Mouse (Mus musculus) ES-Bruce4 (cell line): ENCODE measurements around the gene Ppa1. TPM values are rescaled to one million over a fixed set of nuclear protein-coding genes. Genes with fewer than 3 reads are reported as not detected.
A peak's percentile ranks its signal among the peaks of the same experiment; 100 is the strongest.

Experiments used
- H3K27ac ChIP-seq: 2 replicates; pipeline ENCODE4 v1.5.1; 2012; ENCODE audit warnings: low read length, inconsistent platforms; ENCODE audit not compliant: insufficient read depth
- H3K27me3 ChIP-seq: 2 replicates; pipeline ENCODE4 v1.6.1; 2012; ENCODE audit warnings: mild to moderate bottlenecking, low read length, inconsistent platforms; ENCODE audit not compliant: control insufficient read depth, poor library complexity, insufficient read depth, severe bottlenecking
- H3K36me3 ChIP-seq: 2 replicates; pipeline ENCODE4 v1.6.1; 2012; ENCODE audit warnings: inconsistent platforms, mild to moderate bottlenecking, low read length, moderate library complexity; ENCODE audit not compliant: control insufficient read depth, poor library complexity, insufficient read depth, severe bottlenecking
- H3K4me1 ChIP-seq: one replicate; pipeline ENCODE4 v1.8.1; 2011; ENCODE audit warnings: low read length; ENCODE audit not compliant: control insufficient read depth, insufficient read depth
- H3K4me3 ChIP-seq: 2 replicates; pipeline ENCODE4 v1.5.1; 2011; ENCODE audit warnings: low read depth, mild to moderate bottlenecking, low read length
- H3K9ac ChIP-seq: 2 replicates; pipeline ENCODE4 v1.6.1; 2012; ENCODE audit warnings: low read depth, mild to moderate bottlenecking, inconsistent platforms; ENCODE audit not compliant: poor library complexity, severe bottlenecking
- H3K9me3 ChIP-seq: replicated peaks from 2 replicates; pipeline ENCODE4 v1.6.1; 2012; ENCODE audit warnings: mild to moderate bottlenecking, low read length, inconsistent platforms; ENCODE audit not compliant: control insufficient read depth, poor library complexity, insufficient read depth, severe bottlenecking
- CTCF ChIP-seq: IDR thresholded peaks from one replicate; pipeline ENCODE4 v1.8.1; 2011; ENCODE audit warnings: low read depth, low read length
- EP300 ChIP-seq: IDR thresholded peaks from 2 replicates; pipeline ENCODE4 v1.6.1; 2011; ENCODE audit warnings: low read depth, low read length; ENCODE audit not compliant: insufficient read depth
- POLR2A ChIP-seq: IDR thresholded peaks from one replicate; pipeline ENCODE4 v1.8.1; 2011; ENCODE audit warnings: low read length; ENCODE audit not compliant: insufficient read depth
- polyA plus RNA-seq: library from polyadenylated mRNA; stranded (reverse); fragments of >200 nt; gene quantifications from 2 replicates; pipeline ENCODE4 v1.2.4, GENCODE M21; 2011; ENCODE audit warnings: low read depth; ENCODE audit not compliant: missing spikeins, insufficient read depth, insufficient read length

The Ppa1 gene
- polyA plus RNA-seq, 1 experiment = 149 TPM

DNA sequence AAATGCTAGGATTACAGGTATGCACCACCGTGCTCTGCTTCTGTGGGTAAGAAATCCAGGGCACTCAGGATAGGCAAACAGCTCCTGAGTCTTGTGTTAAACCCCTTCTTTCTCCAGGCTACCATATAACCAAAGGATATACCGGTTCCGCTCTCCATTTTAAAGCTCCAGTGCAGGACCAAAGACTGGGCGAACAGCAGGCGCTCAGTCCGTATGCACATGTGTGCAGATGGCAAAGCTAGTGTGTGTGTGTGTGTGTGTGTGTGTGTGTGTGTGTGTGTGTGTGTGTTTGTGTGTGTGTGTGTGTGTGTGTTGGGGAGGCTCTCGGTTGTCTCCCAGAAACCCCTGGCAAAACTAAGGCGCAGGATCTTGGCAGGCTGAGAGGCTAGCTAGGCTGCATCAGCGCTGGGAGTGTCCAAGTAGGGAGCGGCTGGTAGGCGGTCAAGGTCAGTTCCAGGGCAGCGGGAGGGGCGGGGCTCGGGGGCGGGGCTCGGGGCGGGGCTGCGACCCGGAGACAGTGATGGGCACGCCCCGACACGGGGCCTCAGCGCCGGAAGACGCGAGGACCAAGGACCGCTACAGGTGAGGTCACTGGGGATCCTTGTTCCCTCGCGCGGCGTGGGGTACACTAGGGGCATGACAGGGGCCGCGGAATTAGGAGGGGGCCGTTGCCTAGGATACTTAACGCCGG is 66.6 kb downstream of the Ppa1 start, which contains the start of gene Aifm2:
Aifm2 (plus strand) TSS at position 493 of the 691 bp plus-strand sequence.
- Histone ChIP-seq H3K9me3 (no peaks in the 10 kb centered on the region), H3K27ac (no peak within 1 kb of the TSS), H3K27me3 (no peaks in the 10 kb centered on the region), H3K4me1 (no peaks in the 10 kb centered on the region), H3K4me3 (peak within 1 kb of the TSS; percentile 86), H3K36me3 (no peaks in the 10 kb centered on the region), H3K9ac (peak within 1 kb of the TSS; percentile 61)
- TF ChIP-seq CTCF (no peak), POLR2A (peak; percentile 40)

- H3K4me1 ChIP-seq = no peaks in the 10 kb centered on the region
- H3K9me3 ChIP-seq = no peaks in the 10 kb centered on the region
- TF ChIP-seq POLR2A (no peak), CTCF (no peak), EP300 (no peak)
- peak overlapping the region; percentile 61 for H3K9ac ChIP-seq
- H3K36me3 ChIP-seq = no peaks in the 10 kb centered on the region
- H3K27ac ChIP-seq = no peak overlapping the region
- H3K27me3 ChIP-seq = no peaks in the 10 kb centered on the region
- H3K4me3 ChIP-seq = peak overlapping the region; percentile 86
Measured at GRCm38 (mm10) chr10:61715462-61715837, 67.1 kb downstream of the Ppa1 start.

DNA sequence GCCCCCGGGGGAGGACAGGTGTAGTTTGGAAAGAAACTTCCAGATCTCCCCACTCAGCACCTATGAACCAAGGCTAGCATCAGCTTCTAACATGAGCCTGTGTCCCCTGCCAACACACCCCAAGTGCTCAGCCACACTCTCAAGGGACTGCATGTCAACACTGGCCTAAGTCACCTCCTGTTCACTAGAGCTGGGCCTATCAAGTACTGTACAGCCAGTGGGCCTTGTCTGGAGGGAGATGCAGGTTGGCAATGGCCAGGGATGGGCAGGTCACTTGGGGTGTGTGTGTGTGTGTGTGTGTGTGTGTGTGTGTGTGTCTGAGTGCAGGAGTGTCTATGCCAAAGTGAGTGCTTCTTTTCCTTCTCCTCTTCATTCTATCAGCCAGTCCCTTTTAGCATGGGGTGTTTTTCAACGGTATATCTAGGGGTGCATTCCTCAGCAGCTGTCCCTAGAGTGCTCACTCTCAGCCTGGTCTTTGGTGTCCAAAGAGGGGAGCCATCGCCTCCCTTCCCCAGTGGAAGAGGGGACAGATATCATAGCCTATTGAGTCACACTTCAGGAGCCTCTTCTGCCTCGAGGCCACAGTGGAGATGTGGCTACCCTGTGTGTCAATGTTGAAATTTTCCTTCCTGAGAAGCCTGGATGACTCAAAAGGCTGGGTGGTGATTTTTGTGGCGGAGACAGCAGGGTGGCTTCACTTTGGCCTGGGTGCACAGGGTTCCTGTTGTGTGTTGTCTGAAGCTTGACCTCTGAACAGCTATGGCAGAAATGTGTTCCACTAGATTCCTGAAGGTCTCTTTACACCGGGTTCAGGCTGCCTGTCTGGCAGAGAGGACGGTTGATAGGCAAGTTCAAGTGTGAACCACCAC is 67.9 kb downstream of the Ppa1 start:
- Histone ChIP-seq H3K4me1 (no peaks in the 10 kb centered on the region), H3K9ac (0 out of 2 replicates have a peak overlapping the region, but pooled peaks have one; percentile 61), H3K27me3 (no peaks in the 10 kb centered on the region), H3K27ac (no peak overlapping the region), H3K36me3 (no peaks in the 10 kb centered on the region), H3K4me3 (no peak overlapping the region), H3K9me3 (no peaks in the 10 kb centered on the region)
- TF ChIP-seq CTCF = no peak
- TF ChIP-seq POLR2A = no peak
- TF ChIP-seq EP300 = no peak

GRCm38 (mm10) chr10:61717406-61718296 is 69.3 kb downstream of the Ppa1 start:
- no peak for TF ChIP-seq EP300
- TF ChIP-seq CTCF = no peak
- no peak for TF ChIP-seq POLR2A
- H3K27ac ChIP-seq = no peak overlapping the region
- no peaks in the 10 kb centered on the region for H3K9me3 ChIP-seq
- H3K36me3 ChIP-seq = no peaks in the 10 kb centered on the region
- H3K4me3 ChIP-seq = no peak overlapping the region
- no peaks in the 10 kb centered on the region for H3K4me1 ChIP-seq
- H3K9ac ChIP-seq = no peak overlapping the region
- H3K27me3 ChIP-seq = no peaks in the 10 kb centered on the region

GRCm38 (mm10) chr10:61720331-61720730 is 72.0 kb downstream of the Ppa1 start:
- H3K9me3 ChIP-seq = no peaks in the 10 kb centered on the region
- H3K27me3 ChIP-seq = no peaks in the 10 kb centered on the region
- no peaks in the 10 kb centered on the region for H3K4me1 ChIP-seq
- no peak for TF ChIP-seq POLR2A
- no peak for TF ChIP-seq CTCF
- TF ChIP-seq EP300 = no peak
- H3K27ac ChIP-seq = no peak overlapping the region
- no peaks in the 10 kb centered on the region for H3K36me3 ChIP-seq
- H3K4me3 ChIP-seq = no peak overlapping the region
- H3K9ac ChIP-seq = no peak overlapping the region
